Mouse (Mus musculus): ENCODE measurements around the gene St6galnac3.

DNA sequence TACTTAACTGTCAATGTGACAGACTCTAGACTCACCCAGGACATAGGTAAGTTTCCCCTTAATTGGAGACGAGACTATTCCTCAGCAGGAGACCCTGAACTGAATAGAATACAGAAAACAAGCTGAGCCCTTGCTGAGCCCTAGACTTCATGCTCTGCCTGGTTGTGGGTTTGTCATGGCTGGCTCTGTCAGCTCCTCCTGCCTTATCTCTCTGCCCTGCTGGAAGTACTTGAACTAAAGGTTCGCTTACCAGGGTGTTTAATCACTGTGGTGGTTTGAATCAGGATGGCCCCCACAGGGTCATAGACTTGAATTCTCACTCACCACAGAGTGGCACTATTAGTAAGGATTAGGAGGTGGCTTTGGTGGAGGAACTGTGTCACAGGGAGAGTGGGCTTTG is 125.8 kb downstream of the St6galnac3 start:
- TF ChIP-seq SIN3A (IDR thresholded peaks at IDR 0.05; ENCODE audit: low read length) (no peak), HCFC1 (IDR thresholded peaks at IDR 0.05; ENCODE audit: low read depth, low read length) (no peak), TCF12 (IDR thresholded peaks at IDR 0.05; ENCODE audit: low read depth, low read length) (no peak), USF1 (IDR thresholded peaks at IDR 0.05; ENCODE audit: low read depth, low read length) (no peak), CTCF (conservative IDR thresholded peaks at IDR 0.05 in 1 of 2, IDR thresholded peaks at IDR 0.05 in 1 of 2; ENCODE audit: low read depth in 2 of 2, low read length in 2 of 2) (no peak), JUND (conservative IDR thresholded peaks at IDR 0.05; ENCODE audit: low read depth, low read length) (no peak), POLR2A (IDR thresholded peaks at IDR 0.05; ENCODE audit: low read depth, low read length) (no peak), MAFK (IDR thresholded peaks at IDR 0.05; ENCODE audit: insufficient replicate concordance, low read length) (no peak), IRF4 (IDR thresholded peaks at IDR 0.05; ENCODE audit: low read depth, low read length) (no peak), E2F4 (IDR thresholded peaks at IDR 0.05; ENCODE audit: insufficient replicate concordance, low read depth, low read length) (no peak)

Measured in CH12.LX (cell line).